Mouse (Mus musculus) limb, embryonic 13.5 days (tissue): Measurements from ENCODE around the gene Fndc4. TPM values are rescaled to one million over a fixed set of nuclear protein-coding genes. Genes with fewer than 3 reads are reported as not detected.
A peak's percentile ranks its signal among the peaks of the same experiment; 100 is the strongest.

Experiments
- ATAC-seq: fragments of 200-750 bp; cut with Nextera tagmentation; 2 replicates; pipeline ENCODE4 v1.8.0; 2017; ENCODE audit warnings: low read depth, moderate number of reproducible peaks, moderate TSS enrichment; ENCODE audit not compliant: low FRiP score
- H3K27ac ChIP-seq: fragments of 300-500 bp; sonication (generic); 2 replicates; pipeline ENCODE4 v1.5.1; 2015; ENCODE audit warnings: inconsistent platforms, mild to moderate bottlenecking, moderate library complexity
- H3K27me3 ChIP-seq: fragments of 300-500 bp; sonication (generic); 2 replicates; pipeline ENCODE4 v1.6.1; 2015; ENCODE audit warnings: mild to moderate bottlenecking, inconsistent platforms
- H3K36me3 ChIP-seq: fragments of 300-500 bp; sonication (generic); 2 replicates; pipeline ENCODE4 v1.6.1; 2015; ENCODE audit warnings: inconsistent platforms, mild to moderate bottlenecking, moderate library complexity
- H3K4me1 ChIP-seq: fragments of 300-500 bp; sonication (generic); 2 replicates; pipeline ENCODE4 v1.6.1; 2015; ENCODE audit warnings: inconsistent platforms
- H3K4me2 ChIP-seq: fragments of 300-500 bp; sonication (generic); replicated peaks from 2 replicates; pipeline ENCODE4 v1.6.1; 2015; ENCODE audit warnings: inconsistent platforms, mild to moderate bottlenecking, moderate library complexity
- H3K4me3 ChIP-seq: fragments of 300-500 bp; sonication (generic); 2 replicates; pipeline ENCODE4 v1.5.1; 2015; ENCODE audit warnings: moderate library complexity, mild to moderate bottlenecking, inconsistent platforms
- H3K9ac ChIP-seq: fragments of 300-500 bp; sonication (generic); 2 replicates; pipeline ENCODE4 v1.6.1; 2015; ENCODE audit warnings: mild to moderate bottlenecking, inconsistent platforms
- H3K9me3 ChIP-seq: fragments of 300-500 bp; sonication (generic); 2 replicates; pipeline ENCODE4 v1.6.1; 2016; ENCODE audit warnings: inconsistent platforms
- WGBS: fragments of 180-500 bp; shearing (Covaris S2); methylation state at CpG from one replicate; pipeline ENCODE4 v1.1.7; 2015; 5-methylcytosine and 5-hydroxymethylcytosine counted together
- polyA plus RNA-seq: library from polyadenylated mRNA; unstranded; fragments of >200 nt; fragmentation: Nextera tagmentation; extraction: Ambion mirVana; gene quantifications from 2 replicates; pipeline ENCODE4 v1.2.1, GENCODE M21; 2015

Fndc4 gene
- polyA plus RNA-seq, 1 experiment from 2014 or later = 83.5 TPM

- peak overlapping the region; percentile 58 for H3K4me3 ChIP-seq
- peak overlapping the region; percentile 82 for H3K4me2 ChIP-seq
- no peaks in the 10 kb centered on the region for H3K27me3 ChIP-seq
- 2% methylated on average over 9 of the region's 9 CpGs for WGBS
- H3K36me3 ChIP-seq = peaks cover 31% of the 10 kb centered on the region
- peak overlapping the region; percentile 75 for H3K27ac ChIP-seq
- H3K4me1 ChIP-seq = peaks cover 30% of the 10 kb centered on the region
- peak; percentile 42 for ATAC-seq
- H3K9me3 ChIP-seq = no peaks in the 10 kb centered on the region
- peak overlapping the region; percentile 64 for H3K9ac ChIP-seq
Observed at GRCm38 (mm10) chr5:31291361-31291688, 4.6 kb downstream of the Fndc4 start.

- Histone ChIP-seq H3K27me3 (no peaks in the 10 kb centered on the region), H3K27ac (peak within 1 kb of the TSS; percentile 75), H3K36me3 (peaks cover 37% of the 10 kb centered on the region), H3K4me1 (peaks cover 30% of the 10 kb centered on the region), H3K9ac (peak within 1 kb of the TSS; percentile 70), H3K4me2 (peak within 1 kb of the TSS; percentile 82), H3K9me3 (no peaks in the 10 kb centered on the region), H3K4me3 (peak within 1 kb of the TSS; percentile 58)
- WGBS = 2% methylated on average over 45 of the region's 45 CpGs
- ATAC-seq = peak; percentile 94
Observed at GRCm38 (mm10) chr5:31290521-31291360, 5.1 kb downstream of the Fndc4 start, which contains the start of gene Ift172. Gene Ift172, minus strand, starts transcription at chr5:31291116.

DNA sequence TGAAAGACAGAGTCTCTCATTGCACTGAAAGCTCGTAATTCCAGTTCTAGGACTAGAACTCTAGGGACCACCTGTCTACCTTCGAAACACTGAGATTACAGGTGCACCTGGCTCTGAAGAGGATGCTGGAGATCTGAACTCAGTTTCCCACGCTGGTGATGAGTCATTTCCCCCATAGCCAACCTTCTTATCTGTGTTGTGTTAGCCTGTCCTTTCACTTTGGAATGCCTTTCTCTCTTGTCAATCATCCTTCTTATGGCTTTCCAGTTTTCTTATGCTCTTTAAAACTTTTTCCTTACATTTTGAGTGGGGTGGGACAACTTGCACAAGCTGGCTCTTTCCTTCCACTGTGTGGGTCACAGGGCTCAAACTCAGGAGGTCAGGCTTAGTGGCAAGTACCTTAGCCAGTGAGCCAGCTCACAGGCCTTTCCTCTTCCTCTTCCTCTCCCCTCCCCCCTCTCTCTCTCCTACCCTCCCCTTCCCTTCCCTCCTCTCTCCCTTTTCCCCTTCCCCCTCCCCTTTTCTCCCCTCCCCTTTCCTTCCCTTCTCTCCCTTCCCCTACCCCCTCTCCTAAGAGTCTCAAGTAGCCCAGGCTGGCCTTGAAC is 6.2 kb downstream of the Fndc4 start:
- peak overlapping the region; percentile 58 for H3K4me3 ChIP-seq
- WGBS = 75% methylated on average over 3 of the region's 3 CpGs
- H3K27me3 ChIP-seq = no peaks in the 10 kb centered on the region
- H3K9ac ChIP-seq = peak overlapping the region; percentile 70
- no peak overlapping the region for H3K27ac ChIP-seq
- H3K4me2 ChIP-seq = peak overlapping the region; percentile 82
- peaks cover 25% of the 10 kb centered on the region for H3K4me1 ChIP-seq
- no peak for ATAC-seq
- peaks cover 47% of the 10 kb centered on the region for H3K36me3 ChIP-seq
- H3K9me3 ChIP-seq = no peaks in the 10 kb centered on the region

GRCm38 (mm10) chr5:31288655-31289054 is 7.2 kb downstream of the Fndc4 start:
- H3K4me1 ChIP-seq = peaks cover 16% of the 10 kb centered on the region
- H3K9ac ChIP-seq = no peak overlapping the region
- H3K9me3 ChIP-seq = no peaks in the 10 kb centered on the region
- WGBS = 66% methylated on average over 3 of the region's 3 CpGs
- no peak for ATAC-seq
- H3K4me3 ChIP-seq = no peak overlapping the region
- no peaks in the 10 kb centered on the region for H3K27me3 ChIP-seq
- H3K27ac ChIP-seq = no peak overlapping the region
- no peak overlapping the region for H3K4me2 ChIP-seq
- H3K36me3 ChIP-seq = peaks cover 48% of the 10 kb centered on the region

DNA sequence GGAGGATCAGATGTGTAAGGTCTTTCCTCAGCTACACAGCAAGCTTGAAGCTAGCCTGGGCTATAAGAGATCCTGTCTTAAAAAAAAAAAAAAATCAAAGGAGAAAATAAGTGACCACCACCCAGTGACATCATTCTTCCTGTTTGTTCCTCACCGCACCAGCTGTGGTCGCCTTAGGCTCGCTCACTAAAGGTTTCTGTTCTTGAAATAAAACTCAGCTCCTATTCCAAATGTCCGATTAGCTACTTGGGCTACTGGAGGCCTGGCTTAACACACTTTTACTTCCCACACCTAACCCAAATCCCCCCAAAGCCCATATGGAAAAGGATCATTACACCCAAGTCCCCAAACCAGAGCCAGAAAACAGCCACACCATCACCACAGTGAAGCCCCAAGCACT is 7.7 kb downstream of the Fndc4 start:
- H3K36me3 ChIP-seq = peaks cover 48% of the 10 kb centered on the region
- no peaks in the 10 kb centered on the region for H3K27me3 ChIP-seq
- no peak overlapping the region for H3K9ac ChIP-seq
- no peak overlapping the region for H3K27ac ChIP-seq
- no peak for ATAC-seq
- peaks cover 16% of the 10 kb centered on the region for H3K4me1 ChIP-seq
- 83% methylated on average over 4 of the region's 4 CpGs for WGBS
- no peaks in the 10 kb centered on the region for H3K9me3 ChIP-seq
- no peak overlapping the region for H3K4me3 ChIP-seq
- no peak overlapping the region for H3K4me2 ChIP-seq

DNA sequence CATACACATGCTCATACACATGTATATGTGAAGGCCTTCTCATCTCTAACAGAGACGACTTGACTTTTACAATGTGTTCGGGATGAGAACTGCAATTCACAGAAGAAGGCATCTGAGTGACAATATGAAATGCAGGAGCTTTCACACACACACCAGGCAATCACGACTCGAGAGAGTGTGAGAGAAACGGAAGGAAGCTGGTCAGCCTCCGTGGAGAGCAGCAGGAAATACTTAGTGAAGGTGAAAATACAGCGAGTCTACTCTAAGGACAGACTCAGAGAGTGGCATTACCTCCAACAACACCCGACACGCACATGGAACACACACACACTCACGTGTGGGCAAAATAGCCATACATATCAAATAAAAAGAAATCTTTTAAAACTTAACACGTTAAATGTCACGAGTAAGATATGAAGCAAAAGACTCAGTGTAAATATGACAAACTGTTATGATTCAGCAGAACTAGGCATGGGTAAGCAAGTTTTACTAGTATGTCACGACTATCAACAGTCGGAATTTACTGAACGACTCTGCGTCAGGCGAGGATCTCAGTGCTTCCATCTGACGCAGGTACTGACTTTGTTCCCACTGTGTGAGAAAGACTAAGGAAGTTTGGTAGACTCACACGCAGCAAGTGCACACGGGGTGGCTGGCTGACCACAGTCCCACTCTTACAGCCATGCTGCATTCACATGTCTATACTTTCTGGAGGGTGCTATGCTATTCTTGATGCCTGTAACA is 16.5 kb downstream of the Fndc4 start:
- 88% methylated on average over 20 of the region's 20 CpGs for WGBS
- Histone ChIP-seq H3K27me3 (no peaks in the 10 kb centered on the region), H3K9ac (no peak overlapping the region), H3K27ac (no peak overlapping the region), H3K4me3 (no peak overlapping the region), H3K36me3 (peaks cover 90% of the 10 kb centered on the region), H3K4me2 (no peak overlapping the region), H3K4me1 (no peaks in the 10 kb centered on the region), H3K9me3 (no peaks in the 10 kb centered on the region)
- ATAC-seq = no peak

DNA sequence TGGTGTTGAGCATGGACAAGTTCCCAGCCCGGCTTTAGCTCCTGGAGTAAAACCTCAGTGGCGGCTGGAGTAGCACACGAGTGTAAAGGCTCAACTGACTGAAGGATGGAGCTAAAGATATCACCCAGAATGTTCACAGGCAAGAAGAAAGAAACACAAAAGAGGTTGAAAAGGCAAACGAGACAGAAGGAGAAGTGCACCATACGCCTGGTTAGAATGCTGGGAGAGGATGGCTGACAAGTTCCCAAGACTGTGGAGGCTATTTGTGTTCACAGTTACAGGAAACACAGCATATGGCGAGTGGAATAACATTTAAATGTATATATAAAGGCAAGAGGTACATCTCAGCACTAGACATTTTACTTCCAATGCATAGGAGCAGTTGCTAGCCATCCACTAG is 22.9 kb downstream of the Fndc4 start:
- H3K27me3 ChIP-seq = no peaks in the 10 kb centered on the region
- no peak overlapping the region for H3K9ac ChIP-seq
- H3K36me3 ChIP-seq = peaks cover 88% of the 10 kb centered on the region
- H3K4me2 ChIP-seq = no peak overlapping the region
- no peak overlapping the region for H3K27ac ChIP-seq
- ATAC-seq = no peak
- no peaks in the 10 kb centered on the region for H3K9me3 ChIP-seq
- H3K4me1 ChIP-seq = no peaks in the 10 kb centered on the region
- 87% methylated on average over 6 of the region's 6 CpGs for WGBS
- H3K4me3 ChIP-seq = no peak overlapping the region

DNA sequence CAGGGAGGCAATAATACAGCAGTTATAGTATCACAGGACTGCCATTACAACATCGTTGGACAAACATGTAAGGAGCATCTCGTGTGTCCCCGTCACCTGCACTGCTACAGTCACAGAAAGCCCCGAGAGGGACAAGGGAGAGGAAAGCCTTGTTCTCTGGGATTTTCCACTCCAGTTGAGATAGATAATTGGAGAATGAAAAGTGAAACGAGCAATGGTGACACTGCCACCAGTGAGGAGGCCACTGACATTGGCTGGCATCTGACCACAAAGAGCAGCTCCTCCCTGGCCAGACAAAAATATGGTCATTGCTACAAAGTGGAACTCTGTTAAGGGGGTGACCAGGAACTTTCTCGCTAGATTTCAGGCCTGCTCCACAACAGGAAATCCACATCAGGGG is 28.2 kb downstream of the Fndc4 start:
- ATAC-seq = no peak
- no peak overlapping the region for H3K9ac ChIP-seq
- H3K4me3 ChIP-seq = no peak overlapping the region
- H3K27ac ChIP-seq = no peak overlapping the region
- H3K27me3 ChIP-seq = no peaks in the 10 kb centered on the region
- H3K4me2 ChIP-seq = no peak overlapping the region
- H3K9me3 ChIP-seq = no peaks in the 10 kb centered on the region
- WGBS = 87% methylated on average over 6 of the region's 6 CpGs
- peaks cover 95% of the 10 kb centered on the region for H3K36me3 ChIP-seq
- no peaks in the 10 kb centered on the region for H3K4me1 ChIP-seq

GRCm38 (mm10) chr5:31266101-31266500 is 29.8 kb downstream of the Fndc4 start:
- WGBS = 86% methylated on average over 7 of the region's 7 CpGs
- H3K9ac ChIP-seq = no peak overlapping the region
- H3K4me2 ChIP-seq = no peak overlapping the region
- no peak overlapping the region for H3K27ac ChIP-seq
- ATAC-seq = no peak
- peaks cover 96% of the 10 kb centered on the region for H3K36me3 ChIP-seq
- no peaks in the 10 kb centered on the region for H3K9me3 ChIP-seq
- no peak overlapping the region for H3K4me3 ChIP-seq
- H3K27me3 ChIP-seq = no peaks in the 10 kb centered on the region
- no peaks in the 10 kb centered on the region for H3K4me1 ChIP-seq

- H3K9me3 ChIP-seq = no peaks in the 10 kb centered on the region
- no peak overlapping the region for H3K27ac ChIP-seq
- 77% methylated on average over 11 of the region's 11 CpGs for WGBS
- peaks cover 93% of the 10 kb centered on the region for H3K36me3 ChIP-seq
- H3K9ac ChIP-seq = no peak overlapping the region
- no peak overlapping the region for H3K4me3 ChIP-seq
- no peaks in the 10 kb centered on the region for H3K27me3 ChIP-seq
- 0 out of 2 replicates have a peak, but pooled peaks have one; percentile 34 for ATAC-seq
- H3K4me1 ChIP-seq = peaks cover 12% of the 10 kb centered on the region
- no peak overlapping the region for H3K4me2 ChIP-seq
Observed at GRCm38 (mm10) chr5:31257616-31258015, 38.3 kb downstream of the Fndc4 start.

DNA sequence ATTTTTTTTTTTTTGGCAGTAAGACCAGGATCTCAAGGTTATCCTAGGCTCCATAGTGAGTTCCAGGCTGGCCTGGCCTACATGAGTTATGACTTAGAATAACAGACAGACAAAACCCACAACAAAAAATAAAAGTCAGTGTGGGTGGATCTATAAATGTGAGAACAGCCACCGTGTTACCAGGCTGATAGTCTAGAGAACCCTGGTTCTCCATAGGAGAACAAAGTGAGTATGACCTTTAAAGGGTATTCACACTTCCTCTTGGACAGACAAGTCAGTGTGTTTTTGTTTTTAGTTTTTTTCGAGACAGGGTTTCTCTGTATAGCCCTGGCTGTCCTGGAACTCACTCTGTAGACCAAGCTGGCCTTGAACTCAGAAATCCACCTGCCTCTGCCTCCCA is 39.9 kb downstream of the Fndc4 start:
- no peak overlapping the region for H3K27ac ChIP-seq
- H3K9ac ChIP-seq = no peak overlapping the region
- peaks cover 29% of the 10 kb centered on the region for H3K4me1 ChIP-seq
- ATAC-seq = no peak
- WGBS = 87% methylated on average over 2 of the region's 2 CpGs
- no peak overlapping the region for H3K4me3 ChIP-seq
- peaks cover 92% of the 10 kb centered on the region for H3K36me3 ChIP-seq
- no peaks in the 10 kb centered on the region for H3K9me3 ChIP-seq
- H3K4me2 ChIP-seq = no peak overlapping the region
- H3K27me3 ChIP-seq = no peaks in the 10 kb centered on the region

GRCm38 (mm10) chr5:31255381-31255780 is 40.5 kb downstream of the Fndc4 start:
- H3K9me3 ChIP-seq = no peaks in the 10 kb centered on the region
- H3K4me2 ChIP-seq = no peak overlapping the region
- H3K27ac ChIP-seq = no peak overlapping the region
- no peaks in the 10 kb centered on the region for H3K27me3 ChIP-seq
- peaks cover 35% of the 10 kb centered on the region for H3K4me1 ChIP-seq
- 98% methylated on average over 2 of the region's 2 CpGs for WGBS
- H3K36me3 ChIP-seq = peaks cover 92% of the 10 kb centered on the region
- ATAC-seq = no peak
- no peak overlapping the region for H3K4me3 ChIP-seq
- H3K9ac ChIP-seq = no peak overlapping the region
